Mouse (Mus musculus) intestine, embryonic 14.5 days (tissue): Measurements from ENCODE around the gene Ndufa4l2. TPM values are rescaled to one million over a fixed set of nuclear protein-coding genes. Genes with fewer than 3 reads are reported as not detected.

Experiments
- ATAC-seq: fragments of 200-750 bp; cut with Nextera tagmentation; replicated peaks from 2 replicates; pipeline ENCODE4 v1.8.0; 2017; ENCODE audit warnings: low read depth, moderate number of reproducible peaks, moderate TSS enrichment, moderate library complexity; ENCODE audit not compliant: low FRiP score, low TSS enrichment
- DNase-seq: peaks from one replicate; pipeline ENCODE4 v3.0.0-alpha.2; 2018; ENCODE audit warnings: low spot score
- H3K27ac ChIP-seq: fragments of 300-500 bp; sonication (generic); 2 replicates; pipeline ENCODE4 v1.5.1; 2014; ENCODE audit warnings: low read depth, mild to moderate bottlenecking, control low read depth
- H3K27me3 ChIP-seq: fragments of 300-500 bp; sonication (generic); replicated peaks from 2 replicates; pipeline ENCODE4 v1.6.1; 2014; ENCODE audit warnings: low read length, control low read depth; ENCODE audit not compliant: control insufficient read depth, insufficient read depth
- H3K36me3 ChIP-seq: fragments of 300-500 bp; sonication (generic); 2 replicates; pipeline ENCODE4 v1.6.1; 2014; ENCODE audit warnings: low read length, control low read depth; ENCODE audit not compliant: control insufficient read depth, insufficient read depth
- H3K4me1 ChIP-seq: fragments of 300-500 bp; sonication (generic); replicated peaks from 2 replicates; pipeline ENCODE4 v1.6.1; 2014; ENCODE audit warnings: low read length, control low read depth, mixed read lengths; ENCODE audit not compliant: control insufficient read depth, insufficient read depth
- H3K4me2 ChIP-seq: fragments of 300-500 bp; sonication (generic); 2 replicates; pipeline ENCODE4 v1.6.1; 2014; ENCODE audit warnings: low read length
- H3K4me3 ChIP-seq: fragments of 300-500 bp; sonication (generic); 2 replicates; pipeline ENCODE4 v1.5.1; 2014; ENCODE audit warnings: low read depth, low read length, control low read depth, mixed read lengths
- H3K9ac ChIP-seq: fragments of 300-500 bp; sonication (generic); 2 replicates; pipeline ENCODE4 v1.6.1; 2014; ENCODE audit warnings: mild to moderate bottlenecking, low read length
- H3K9me3 ChIP-seq: fragments of 300-500 bp; sonication (generic); 2 replicates; pipeline ENCODE4 v1.6.1; 2016; ENCODE audit warnings: low read length, control low read depth; ENCODE audit not compliant: control insufficient read depth
- WGBS: fragments of 180-500 bp; shearing (Covaris S2); extraction: QIAGEN DNeasy Blood & Tissue Kit; methylation state at CpG from one replicate; pipeline ENCODE4 v1.1.7; 2014; 5-methylcytosine and 5-hydroxymethylcytosine counted together
- polyA plus RNA-seq: library from polyadenylated mRNA; unstranded; fragments of >200 nt; fragmentation: Nextera tagmentation; extraction: Ambion mirVana; gene quantifications from 2 replicates; pipeline ENCODE4 v1.2.1, GENCODE M21; 2014

Gene Ndufa4l2
- polyA plus RNA-seq, 1 experiment from 2014 or later: 28.5 TPM

GRCm38 (mm10) chr10:127563840-127564239 lies 49.1 kb downstream of the Ndufa4l2 start:
- H3K9me3 ChIP-seq: no peaks in the 10 kb centered on the region
- ATAC-seq (0 out of 2 replicates have a peak, but pooled peaks have one; percentile 4), DNase-seq (no peak)
- 74% methylated on average over 8 of the region's 8 CpGs for WGBS
- peaks cover 6% of the 10 kb centered on the region; the same call in 1 of the 2 replicates for H3K4me1 ChIP-seq
- no peak overlapping the region for H3K4me2 ChIP-seq
- no peak overlapping the region for H3K9ac ChIP-seq
- H3K36me3 ChIP-seq: peaks cover 86% of the 10 kb centered on the region
- no peaks in the 10 kb centered on the region for H3K27me3 ChIP-seq
- no peak overlapping the region for H3K4me3 ChIP-seq
- H3K27ac ChIP-seq: no peak overlapping the region

- H3K4me2 ChIP-seq: no peak overlapping the region
- no peak overlapping the region for H3K9ac ChIP-seq
- WGBS: 40% methylated on average over 13 of the region's 13 CpGs
- peaks cover 6% of the 10 kb centered on the region; the same call in 1 of the 2 replicates for H3K4me1 ChIP-seq
- H3K27me3 ChIP-seq: no peaks in the 10 kb centered on the region
- peaks cover 85% of the 10 kb centered on the region for H3K36me3 ChIP-seq
- DNase-seq (peak; percentile 61), ATAC-seq (peak; percentile 61)
- H3K27ac ChIP-seq: no peak overlapping the region
- no peaks in the 10 kb centered on the region for H3K9me3 ChIP-seq
- no peak overlapping the region for H3K4me3 ChIP-seq
Observed at GRCm38 (mm10) chr10:127564301-127564700, 49.5 kb downstream of the Ndufa4l2 start.

Other genes starting within 250 kb of the Ndufa4l2 start
- 157 and 166 TPM in 2 replicates for gene Dctn2, start 248.6 kb upstream of the Ndufa4l2 start, polyA plus RNA-seq
- 19.2 and 20.6 TPM in 2 replicates for gene Mbd6, start 225.9 kb upstream of the Ndufa4l2 start, polyA plus RNA-seq
- 123 and 124 TPM in 2 replicates for gene Mars, start 203.2 kb upstream of the Ndufa4l2 start, polyA plus RNA-seq
- gene Arhgap9, start 193.0 kb upstream of the Ndufa4l2 start, polyA plus RNA-seq: 4.2 and 4.4 TPM in 2 replicates
- gene Gli1, start 173.0 kb upstream of the Ndufa4l2 start, polyA plus RNA-seq: 12.6 and 15.1 TPM in 2 replicates
- not detected in 2 replicates for gene Inhbe, start 160.6 kb upstream of the Ndufa4l2 start, polyA plus RNA-seq
- gene Inhbc, start 144.5 kb upstream of the Ndufa4l2 start, polyA plus RNA-seq: not detected in 2 replicates
- 29.8 and 31.5 TPM in 2 replicates for gene R3hdm2, start 134.6 kb upstream of the Ndufa4l2 start, polyA plus RNA-seq
- gene Stac3, start 13.3 kb upstream of the Ndufa4l2 start, polyA plus RNA-seq: 0.32 TPM in 1 of 2 replicates, not detected in the other
- gene Shmt2, start 7.5 kb downstream of the Ndufa4l2 start, polyA plus RNA-seq: 132 and 142 TPM in 2 replicates
- 4.0 and 5.5 TPM in 2 replicates for gene Nxph4, start 19.6 kb downstream of the Ndufa4l2 start, polyA plus RNA-seq
- 92.1 and 96.6 TPM in 2 replicates for gene Lrp1, start 106.2 kb downstream of the Ndufa4l2 start, polyA plus RNA-seq
- gene Stat6, start 128.0 kb downstream of the Ndufa4l2 start, polyA plus RNA-seq: 28.5 and 29.4 TPM in 2 replicates
- gene Nemp1, start 151.9 kb downstream of the Ndufa4l2 start, polyA plus RNA-seq: 8.8 and 8.9 TPM in 2 replicates
- 7.4 and 7.5 TPM in 2 replicates for gene Nab2, start 153.6 kb downstream of the Ndufa4l2 start, polyA plus RNA-seq
- gene Myo1a, start 190.2 kb downstream of the Ndufa4l2 start, polyA plus RNA-seq: 11.5 and 15.3 TPM in 2 replicates
- 5.3 and 8.3 TPM in 2 replicates for gene Tac2, start 209.5 kb downstream of the Ndufa4l2 start, polyA plus RNA-seq
- 3.9 and 4.1 TPM in 2 replicates for gene Zbtb39, start 224.6 kb downstream of the Ndufa4l2 start, polyA plus RNA-seq
- gene Gpr182, start 236.8 kb downstream of the Ndufa4l2 start, polyA plus RNA-seq: 0.39 and 0.43 TPM in 2 replicates
- gene Rdh1, start 244.8 kb downstream of the Ndufa4l2 start, polyA plus RNA-seq: 0.07 TPM in 1 of 2 replicates, not detected in the other
- not detected in 2 replicates for gene Rdh16f1, start 244.8 kb downstream of the Ndufa4l2 start, polyA plus RNA-seq